Mouse (Mus musculus) liver, embryonic 16.5 days (tissue): ENCODE results near the gene Obp2a. TPM values are rescaled to one million over a fixed set of nuclear protein-coding genes. Genes with fewer than 3 reads are reported as not detected.

ENCODE experiments used
- ATAC-seq: fragments of 200-750 bp; cut with Nextera tagmentation; 2 replicates; pipeline ENCODE4 v1.8.0; 2017; ENCODE audit warnings: low read depth, mild to moderate bottlenecking, moderate number of reproducible peaks, moderate library complexity
- H3K27ac ChIP-seq: fragments of 300-500 bp; sonication (generic); 2 replicates; pipeline ENCODE4 v1.5.1; 2014; ENCODE audit warnings: mild to moderate bottlenecking, low read length
- H3K27me3 ChIP-seq: fragments of 300-500 bp; sonication (generic); 2 replicates; pipeline ENCODE4 v1.6.1; 2014; ENCODE audit warnings: low read depth, low read length, mixed read lengths; ENCODE audit not compliant: control insufficient read depth, insufficient read depth
- H3K36me3 ChIP-seq: fragments of 300-500 bp; sonication (generic); 2 replicates; pipeline ENCODE4 v1.6.1; 2014; ENCODE audit warnings: mild to moderate bottlenecking; ENCODE audit not compliant: control insufficient read depth, insufficient read depth
- H3K4me1 ChIP-seq: fragments of 300-500 bp; sonication (generic); 2 replicates; pipeline ENCODE4 v1.6.1; 2014; ENCODE audit warnings: low read depth, low read length, mixed read lengths; ENCODE audit not compliant: control insufficient read depth
- H3K4me2 ChIP-seq: fragments of 300-500 bp; sonication (generic); 2 replicates; pipeline ENCODE4 v1.6.1; 2014; ENCODE audit warnings: low read depth, low read length, mixed read lengths
- H3K4me3 ChIP-seq: fragments of 300-500 bp; sonication (generic); 2 replicates; pipeline ENCODE4 v1.5.1; 2014; ENCODE audit warnings: low read depth, mild to moderate bottlenecking, low read length
- H3K9ac ChIP-seq: fragments of 300-500 bp; sonication (generic); 2 replicates; pipeline ENCODE4 v1.6.1; 2014; ENCODE audit warnings: low read depth, low read length
- H3K9me3 ChIP-seq: fragments of 300-500 bp; sonication (generic); replicated peaks from 2 replicates; pipeline ENCODE4 v1.6.1; 2016; ENCODE audit warnings: low read length; ENCODE audit not compliant: control insufficient read depth
- WGBS: fragments of 180-500 bp; shearing (Covaris S2); extraction: QIAGEN DNeasy Blood & Tissue Kit; methylation state at CpG from one replicate; pipeline ENCODE4 v1.1.7; 2014; ENCODE audit not compliant: insufficient replicate concordance; 5-methylcytosine and 5-hydroxymethylcytosine counted together
- polyA plus RNA-seq: library from polyadenylated mRNA; unstranded; fragments of >200 nt; fragmentation: Nextera tagmentation; extraction: Ambion mirVana; gene quantifications from 2 replicates; pipeline ENCODE4 v1.2.1, GENCODE M21; 2015

The Obp2a gene
- polyA plus RNA-seq, 1 experiment from 2014 or later: not detected

DNA sequence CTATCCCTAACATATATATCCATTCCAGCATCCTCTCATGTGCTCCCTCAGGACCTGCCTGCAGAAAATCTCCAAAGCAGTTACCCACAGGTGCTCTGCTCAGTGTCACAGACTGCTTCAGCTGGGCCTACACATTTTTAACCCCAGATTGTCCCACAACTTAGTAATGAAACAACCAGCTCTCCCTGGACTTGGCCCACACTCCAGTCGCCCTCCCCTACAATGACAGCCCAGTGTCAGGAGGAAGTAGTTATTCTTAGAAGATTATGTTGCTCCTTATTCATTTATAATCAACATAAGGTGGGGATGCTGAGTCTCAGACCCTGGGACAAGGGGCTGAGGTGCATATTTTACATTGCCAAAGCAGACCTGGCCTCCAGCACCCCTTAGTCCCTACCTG lies 41.8 kb downstream of the Obp2a start:
- Histone ChIP-seq H3K9me3 (no peaks in the 10 kb centered on the region), H3K4me1 (no peaks in the 10 kb centered on the region), H3K27ac (no peak overlapping the region), H3K36me3 (no peaks in the 10 kb centered on the region), H3K27me3 (no peaks in the 10 kb centered on the region), H3K9ac (no peak overlapping the region), H3K4me3 (no peak overlapping the region), H3K4me2 (no peak overlapping the region)
- no peak for ATAC-seq
- 56% methylated on average over 1 of the region's 1 CpGs for WGBS

Other genes with a start within 250 kb of the Obp2a start
- gene Clic3, start 243.2 kb upstream of the Obp2a start, polyA plus RNA-seq: 0.54 and 0.63 TPM in 2 replicates
- 10.1 TPM in 2 replicates for gene Paxx, start 238.9 kb upstream of the Obp2a start, polyA plus RNA-seq
- 0.35 and 0.71 TPM in 2 replicates for gene Ptgds, start 230.0 kb upstream of the Obp2a start, polyA plus RNA-seq
- gene Lcn12, start 206.1 kb upstream of the Obp2a start, polyA plus RNA-seq: not detected in 2 replicates
- 23.8 and 24.7 TPM in 2 replicates for gene Fbxw5, start 199.3 kb upstream of the Obp2a start, polyA plus RNA-seq
- gene C8g, start 198.3 kb upstream of the Obp2a start, polyA plus RNA-seq: 90.7 and 105 TPM in 2 replicates
- 13.0 and 13.3 TPM in 2 replicates for gene Traf2, start 153.1 kb upstream of the Obp2a start, polyA plus RNA-seq
- gene Edf1, start 142.2 kb upstream of the Obp2a start, polyA plus RNA-seq: 190 and 194 TPM in 2 replicates
- 2.9 and 7.2 TPM in 2 replicates for gene Mamdc4, start 125.2 kb upstream of the Obp2a start, polyA plus RNA-seq
- gene Phpt1, start 124.8 kb upstream of the Obp2a start, polyA plus RNA-seq: 31.2 and 34.4 TPM in 2 replicates
- gene Ajm1, start 118.3 kb upstream of the Obp2a start, polyA plus RNA-seq: 0.07 TPM in 1 of 2 replicates, not detected in the other
- 17.5 and 19.9 TPM in 2 replicates for gene Rabl6, start 91.5 kb upstream of the Obp2a start, polyA plus RNA-seq
- 0.02 and 0.05 TPM in 2 replicates for gene Ccdc183, start 82.4 kb upstream of the Obp2a start, polyA plus RNA-seq
- 9.0 and 10.5 TPM in 2 replicates for gene Tmem141, start 78.0 kb upstream of the Obp2a start, polyA plus RNA-seq
- 86.7 and 88.1 TPM in 2 replicates for gene Fcna, start 72.0 kb upstream of the Obp2a start, polyA plus RNA-seq
- gene Lcn8, start 46.9 kb upstream of the Obp2a start, polyA plus RNA-seq: not detected in 2 replicates
- not detected in 2 replicates for gene Lcn5, start 42.1 kb upstream of the Obp2a start, polyA plus RNA-seq
- not detected in 2 replicates for gene Lcn6, start 23.3 kb upstream of the Obp2a start, polyA plus RNA-seq
- not detected in 2 replicates for gene Lcn10, start 17.3 kb upstream of the Obp2a start, polyA plus RNA-seq
- gene Bmyc, start 6.7 kb downstream of the Obp2a start, polyA plus RNA-seq: 6.9 and 7.4 TPM in 2 replicates
- not detected in 2 replicates for gene Obp2b, start 37.0 kb downstream of the Obp2a start, polyA plus RNA-seq
- gene Lcn3, start 65.5 kb downstream of the Obp2a start, polyA plus RNA-seq: not detected in 2 replicates
- gene Lcn11, start 77.0 kb downstream of the Obp2a start, polyA plus RNA-seq: not detected in 2 replicates
- gene Gm13539, start 82.2 kb downstream of the Obp2a start, polyA plus RNA-seq: not detected in 2 replicates
- not detected in 2 replicates for gene Glt6d1, start 115.8 kb downstream of the Obp2a start, polyA plus RNA-seq
- gene Lcn9, start 123.1 kb downstream of the Obp2a start, polyA plus RNA-seq: not detected in 2 replicates
- gene Sohlh1, start 147.2 kb downstream of the Obp2a start, polyA plus RNA-seq: not detected in 2 replicates
- not detected in 2 replicates for gene Kcnt1, start 163.7 kb downstream of the Obp2a start, polyA plus RNA-seq